In genomic region chr4:63238141-63238540, GRCm38 (mm10) we compare ENCODE assay signal across 17 mouse cellular contexts. TPM values are rescaled to one million over a fixed set of nuclear protein-coding genes. Genes with fewer than 3 reads are reported as not detected.
DNase-seq lines count a peak whose midpoint lies in the region; ATAC-seq and TF ChIP-seq lines count a peak whose summit lies in the region.
"Had no signal": no experiment of that assay in that cellular context is flagged by ENCODE, and none has a peak within 500 bp of the region (broad histone marks: within the 10 kb centered on the region; RNA-seq: fewer than 3 reads in every experiment).

No protein-coding gene starts in this region.

- H3K4me1 ChIP-seq in forebrain, embryonic 16.5 days (replicated peaks; ENCODE audit: control insufficient read depth, insufficient read depth, low read length) = peaks cover 21% of the 10 kb centered on the region
- H3K4me1 ChIP-seq in forebrain, postnatal 0 days (ENCODE audit: insufficient read depth) = no peaks in the 10 kb centered on the region
- peaks cover 19% of the 10 kb centered on the region for H3K4me1 ChIP-seq in lung, embryonic 16.5 days (replicated peaks; ENCODE audit: control insufficient read depth, insufficient read depth, low read length)
- H3K4me1 ChIP-seq in kidney, embryonic 15.5 days = peaks cover 54% of the 10 kb centered on the region
- H3K4me1 ChIP-seq in stomach, embryonic 16.5 days (ENCODE audit: control insufficient read depth, insufficient read depth, low read length) = peaks cover 18% of the 10 kb centered on the region

- no peak for ATAC-seq in forebrain, embryonic 16.5 days
- ATAC-seq in forebrain, postnatal 0 days = no peak
- 0 out of 2 replicates have a peak, but pooled peaks have one; percentile 11 for ATAC-seq in lung, embryonic 16.5 days (ENCODE audit: low read depth)
- no peak for ATAC-seq in kidney, embryonic 15.5 days (replicated peaks; ENCODE audit: low FRiP score)
- no peak for ATAC-seq in stomach, embryonic 16.5 days (ENCODE audit: insufficient read depth, low FRiP score)
- ATAC-seq: activated CD4-positive, CD25-positive, alpha-beta regulatory T cell, adult 4 months had no signal

- H3K27ac ChIP-seq in forebrain, embryonic 16.5 days (ENCODE audit: low read length) = peak overlapping the region; percentile 46; the same call in 1 of the 2 replicates
- no peak overlapping the region for H3K27ac ChIP-seq in forebrain, postnatal 0 days (ENCODE audit: low read depth, low read length)
- H3K27ac ChIP-seq in lung, embryonic 16.5 days (ENCODE audit: low read length) = peak overlapping the region; percentile 50; the same call in 1 of the 2 replicates
- H3K27ac ChIP-seq in kidney, embryonic 15.5 days = peak overlapping the region; percentile 75
- H3K27ac ChIP-seq in stomach, embryonic 16.5 days (ENCODE audit: low read length) = peak overlapping the region; percentile 30; the same call in 1 of the 2 replicates
- H3K27ac ChIP-seq: midbrain, embryonic 12.5 days had no signal

- no peak for DNase-seq in forebrain, postnatal 0 days
- DNase-seq in lung, postnatal 4 days = no peak
- no peak for DNase-seq in layer of hippocampus, adult 8-10 months (ENCODE audit: low spot score in 2 of 2)
- no peak for DNase-seq in left cerebral cortex, adult 18-20 months (ENCODE audit: low spot score in 2 of 2)
- DNase-seq: cerebellum, adult 18-20 months; gastrocnemius, postnatal 10 days; heart, postnatal 36 days; lung, postnatal 10 days; retina, postnatal 1 day; spleen, adult 18-20 months had no signal

- no peak overlapping the region for H3K4me2 ChIP-seq in forebrain, embryonic 16.5 days (ENCODE audit: low read length)
- no peak overlapping the region for H3K4me2 ChIP-seq in forebrain, postnatal 0 days (ENCODE audit: low read depth)
- H3K4me2 ChIP-seq in lung, embryonic 16.5 days (ENCODE audit: low read depth, low read length) = no peak overlapping the region
- no peak overlapping the region for H3K4me2 ChIP-seq in kidney, embryonic 15.5 days
- H3K4me2 ChIP-seq in stomach, embryonic 16.5 days (ENCODE audit: low read depth, low read length) = no peak overlapping the region
- H3K4me2 ChIP-seq: midbrain, embryonic 12.5 days had no signal

- no peaks in the 10 kb centered on the region; the same call in 1 of the 2 replicates for H3K27me3 ChIP-seq in forebrain, embryonic 16.5 days (replicated peaks; ENCODE audit: control insufficient read depth, insufficient read depth, low read length)
- no peaks in the 10 kb centered on the region for H3K27me3 ChIP-seq in forebrain, postnatal 0 days (ENCODE audit: insufficient read depth, low read length)
- H3K27me3 ChIP-seq in lung, embryonic 16.5 days (ENCODE audit: control insufficient read depth, insufficient read depth, low read depth, low read length) = no peaks in the 10 kb centered on the region
- H3K27me3 ChIP-seq in kidney, embryonic 15.5 days = no peaks in the 10 kb centered on the region
- no peaks in the 10 kb centered on the region for H3K27me3 ChIP-seq in stomach, embryonic 16.5 days (ENCODE audit: control insufficient read depth, insufficient read depth, low read length)
- H3K27me3 ChIP-seq: midbrain, embryonic 12.5 days had no signal

- WGBS in forebrain, embryonic 16.5 days = 68% methylated on average over 7 of the region's 7 CpGs
- WGBS in forebrain, postnatal 0 days = 78% methylated on average over 7 of the region's 7 CpGs
- 24% methylated on average over 7 of the region's 7 CpGs for WGBS in lung, embryonic 16.5 days
- 26% methylated on average over 7 of the region's 7 CpGs for WGBS in kidney, embryonic 15.5 days
- WGBS in stomach, embryonic 16.5 days = 28% methylated on average over 7 of the region's 7 CpGs

- H3K4me3 ChIP-seq in forebrain, embryonic 16.5 days (replicated peaks; ENCODE audit: low read length) = no peak overlapping the region
- H3K4me3 ChIP-seq in forebrain, postnatal 0 days (ENCODE audit: low read depth, low read length) = no peak overlapping the region
- H3K4me3 ChIP-seq in lung, embryonic 16.5 days (ENCODE audit: low read length) = no peak overlapping the region
- H3K4me3 ChIP-seq in kidney, embryonic 15.5 days (replicated peaks) = no peak overlapping the region
- no peak overlapping the region for H3K4me3 ChIP-seq in stomach, embryonic 16.5 days (replicated peaks; ENCODE audit: low read length)
- H3K4me3 ChIP-seq: midbrain, embryonic 12.5 days had no signal

- no peak overlapping the region for H3K9ac ChIP-seq in forebrain, embryonic 16.5 days (replicated peaks; ENCODE audit: low read depth, low read length)
- H3K9ac ChIP-seq in forebrain, postnatal 0 days = no peak overlapping the region
- H3K9ac ChIP-seq in lung, embryonic 16.5 days (ENCODE audit: low read length) = no peak overlapping the region; the same call in 1 of the 2 replicates
- no peak overlapping the region for H3K9ac ChIP-seq in kidney, embryonic 15.5 days
- H3K9ac ChIP-seq in stomach, embryonic 16.5 days (ENCODE audit: low read length) = no peak overlapping the region
- H3K9ac ChIP-seq: midbrain, embryonic 12.5 days had no signal

- no peaks in the 10 kb centered on the region for H3K9me3 ChIP-seq in forebrain, embryonic 16.5 days (ENCODE audit: control insufficient read depth, low read length)
- 0 out of 2 replicates have a peak, but pooled peaks cover 6% of the 10 kb centered on the region for H3K9me3 ChIP-seq in forebrain, postnatal 0 days (ENCODE audit: low read length)
- no peaks in the 10 kb centered on the region for H3K9me3 ChIP-seq in lung, embryonic 16.5 days (ENCODE audit: control insufficient read depth, low read length)
- H3K9me3 ChIP-seq in kidney, embryonic 15.5 days (replicated peaks) = no peaks in the 10 kb centered on the region
- no peaks in the 10 kb centered on the region for H3K9me3 ChIP-seq in stomach, embryonic 16.5 days (replicated peaks; ENCODE audit: control insufficient read depth, low read length)
- H3K9me3 ChIP-seq: midbrain, embryonic 12.5 days had no signal

- TF ChIP-seq CTCF in forebrain, postnatal 0 days (IDR thresholded peaks at IDR 0.05; ENCODE audit: low read depth) = no peak

- H3K36me3 ChIP-seq in forebrain, embryonic 16.5 days (ENCODE audit: control insufficient read depth, insufficient read depth) = no peaks in the 10 kb centered on the region
- no peaks in the 10 kb centered on the region for H3K36me3 ChIP-seq in forebrain, postnatal 0 days (ENCODE audit: insufficient read depth)
- H3K36me3 ChIP-seq in lung, embryonic 16.5 days (ENCODE audit: control insufficient read depth, insufficient read depth, low read length) = peaks cover 7% of the 10 kb centered on the region
- peaks cover 16% of the 10 kb centered on the region for H3K36me3 ChIP-seq in kidney, embryonic 15.5 days
- H3K36me3 ChIP-seq in stomach, embryonic 16.5 days (ENCODE audit: control insufficient read depth, insufficient read depth, low read length) = peaks cover 6% of the 10 kb centered on the region; the same call in 1 of the 2 replicates
- H3K36me3 ChIP-seq: midbrain, embryonic 12.5 days had no signal

RNA-seq across cellular contexts. Expression of gene Col27a1, which starts 24.3 kb away (rescaled TPM):
- 0.88 and 0.98 TPM in 2 replicates for polyA plus RNA-seq in forebrain, embryonic 16.5 days (2015; fragmentation: Nextera tagmentation; extraction: Ambion mirVana)
- 2.2 and 5.3 TPM in 2 replicates for total RNA-seq in forebrain, postnatal 0 days (2014; rRNA removed)
- 0.33 and 0.56 TPM in 2 replicates for polyA plus RNA-seq in forebrain, postnatal 0 days (2015; fragmentation: Nextera tagmentation; extraction: Ambion mirVana)
- polyA plus RNA-seq in lung, embryonic 16.5 days (2015; fragmentation: Nextera tagmentation; extraction: Ambion mirVana) = 16.4 and 18.3 TPM in 2 replicates
- polyA plus RNA-seq in kidney, embryonic 15.5 days (2015; fragmentation: Nextera tagmentation; extraction: Ambion mirVana) = 7.3 and 9.4 TPM in 2 replicates
- 13.3 and 15.0 TPM in 2 replicates for polyA plus RNA-seq in stomach, embryonic 16.5 days (2015; fragmentation: Nextera tagmentation; extraction: Ambion mirVana)
- 10 to 100 TPM in 1 of 4 experiments, 1 to 10 TPM in 3; 4.1 to 10.9 (median 7.8) TPM for total RNA-seq in layer of hippocampus, adult 8-10 months (2022)
- 1 to 10 TPM; 4.2 to 5.2 TPM for total RNA-seq in left cerebral cortex, adult 18-20 months (2021)
- total RNA-seq: MEL had no signal
